Mouse (Mus musculus) thymus, postnatal 0 days (tissue): ENCODE results near the gene Esr2. TPM values are rescaled to one million over a fixed set of nuclear protein-coding genes. Genes with fewer than 3 reads are reported as not detected.
"Not testable (repeated sequence)": the region's sequence is repeated elsewhere in the genome, so short reads cannot be mapped to it uniquely, and the experiment has no call there.

Source experiments
- DNase-seq: peaks from one replicate; pipeline ENCODE4 v3.0.0-alpha.2; 2015; ENCODE audit warnings: low spot score
- polyA plus RNA-seq: library from polyadenylated mRNA; unstranded; fragments of >200 nt; fragmentation: Nextera tagmentation; extraction: Ambion mirVana; gene quantifications from 2 replicates; pipeline ENCODE4 v1.2.1, GENCODE M21; 2015

Esr2 gene
- polyA plus RNA-seq, result 0.05 TPM in 1 of 2 replicates, not detected in the other

- peak; percentile 13 for DNase-seq
These were observed at the start of gene Esr2 for GRCm38 (mm10) chr12:76177000-76177863. TSS of gene Esr2 (minus strand) at chr12:76177259.

GRCm38 (mm10) chr12:76222104-76222503 is 45.0 kb upstream of the Esr2 start:
- DNase-seq, result not testable (repeated sequence)

- no peak for DNase-seq
These were observed 39.7 kb upstream of the Esr2 start for GRCm38 (mm10) chr12:76216716-76217115.

DNA sequence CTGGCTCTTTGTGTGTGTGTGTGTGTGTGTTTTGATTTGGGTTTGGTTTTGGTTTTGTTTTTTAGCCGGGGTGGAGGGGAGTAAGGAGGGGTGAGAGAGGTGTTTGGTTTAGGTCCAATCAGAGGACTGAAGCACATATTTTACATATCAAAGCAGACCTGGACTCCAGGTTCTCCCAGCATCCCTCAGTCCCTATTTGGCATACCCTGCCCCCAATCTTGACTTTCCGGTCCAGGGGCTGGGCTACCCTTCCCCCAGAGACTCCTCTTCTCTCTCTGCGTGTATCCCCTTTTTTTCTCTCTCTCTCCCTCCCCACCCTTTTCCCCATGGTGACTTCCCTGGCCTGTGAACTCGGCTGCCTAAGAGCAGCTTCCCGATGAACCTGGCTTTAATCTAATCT is 38.1 kb upstream of the Esr2 start:
- DNase-seq, result no peak

- no peak for DNase-seq
These were observed 32.4 kb upstream of the Esr2 start for GRCm38 (mm10) chr12:76209429-76209974.

DNA sequence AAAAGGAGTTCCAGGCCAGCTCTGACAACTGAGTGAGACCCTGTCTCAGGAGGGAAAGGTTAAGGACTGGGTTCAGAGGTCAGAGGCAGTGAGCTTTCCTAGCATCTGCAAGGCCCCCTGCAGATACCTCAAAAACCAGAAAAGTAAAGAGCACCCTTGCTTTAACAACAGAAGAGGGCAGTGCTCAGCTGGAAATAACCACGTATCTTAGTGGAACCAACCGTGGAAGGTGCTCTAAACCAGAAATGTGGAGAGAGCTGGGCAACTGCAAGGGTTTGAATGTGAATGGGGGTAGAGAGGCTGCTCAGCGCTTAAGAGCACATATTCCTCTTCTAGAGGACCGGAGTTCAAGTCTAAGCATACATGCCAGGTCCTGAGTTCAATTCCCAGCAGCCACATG is 23.3 kb upstream of the Esr2 start:
- no peak for DNase-seq

DNA sequence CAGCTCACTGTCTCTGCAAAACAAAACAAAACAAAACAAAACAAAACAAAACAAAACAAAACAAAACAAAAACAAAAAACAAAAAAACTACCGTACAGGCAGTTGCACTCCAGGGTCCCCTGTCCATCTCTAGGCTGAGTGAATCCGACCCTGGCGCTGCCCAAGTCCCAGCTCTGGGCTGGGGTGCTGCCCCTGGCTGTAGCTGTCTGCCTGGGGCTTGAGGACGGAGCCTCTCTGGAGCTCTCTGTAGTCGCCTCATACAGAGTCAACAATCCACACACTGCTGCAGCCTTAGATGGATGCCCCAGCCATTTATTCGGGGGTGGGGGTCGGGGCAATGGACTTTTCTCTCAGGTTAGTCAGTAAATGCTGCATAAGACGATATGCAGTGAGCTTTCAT is 20.0 kb upstream of the Esr2 start:
- DNase-seq, result no peak

DNA sequence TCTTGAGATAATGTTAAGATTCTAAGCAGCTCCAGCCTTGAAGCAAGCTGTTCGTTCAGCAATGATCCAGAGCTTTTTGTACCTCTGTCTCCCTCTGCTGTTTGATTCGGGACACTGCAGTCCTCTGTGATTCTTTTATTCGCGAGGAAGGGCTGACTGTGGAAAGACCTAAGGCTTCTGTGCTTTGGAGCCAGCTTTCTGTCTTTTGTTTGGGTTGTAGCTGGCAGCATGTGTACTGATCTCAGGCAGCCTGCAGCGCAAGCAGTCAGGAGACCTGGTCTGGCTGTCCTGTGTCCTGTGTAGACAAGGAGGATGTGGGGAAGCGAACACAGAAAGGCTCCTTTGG is 19.6 kb upstream of the Esr2 start:
- peak; percentile 75 for DNase-seq

- peak; percentile 48 for DNase-seq
These were observed 19.1 kb upstream of the Esr2 start for GRCm38 (mm10) chr12:76195912-76196708.

- DNase-seq, result no peak
These were observed 17.5 kb upstream of the Esr2 start for GRCm38 (mm10) chr12:76194526-76194925.

GRCm38 (mm10) chr12:76190940-76191339 is 13.9 kb upstream of the Esr2 start:
- peak; percentile 71 for DNase-seq

- peak; percentile 9 for DNase-seq
These were observed 10.8 kb upstream of the Esr2 start for GRCm38 (mm10) chr12:76187849-76188248.

DNA sequence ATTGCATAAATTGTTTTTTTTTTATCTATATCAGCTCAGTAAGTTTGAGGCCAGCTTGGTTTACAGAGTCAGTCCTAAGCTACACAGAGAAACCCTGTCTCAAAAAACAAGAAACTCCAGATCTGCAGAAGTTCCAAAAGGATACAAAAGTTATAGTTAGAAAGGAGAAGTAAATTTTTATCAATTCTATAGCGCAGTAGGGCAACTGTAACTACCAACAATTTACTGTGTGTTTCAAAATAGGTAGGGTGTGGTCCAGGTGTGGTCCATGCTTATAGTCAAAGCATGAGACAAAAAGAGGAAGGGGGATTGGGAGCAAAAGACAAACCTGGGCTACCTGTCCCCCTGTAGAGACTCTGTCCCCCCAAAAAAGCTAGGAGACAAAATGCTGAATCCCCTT is 9.4 kb upstream of the Esr2 start:
- no peak for DNase-seq

- no peak for DNase-seq
These were observed 8.2 kb upstream of the Esr2 start for GRCm38 (mm10) chr12:76185167-76185816.

GRCm38 (mm10) chr12:76184271-76184670 is 7.2 kb upstream of the Esr2 start:
- no peak for DNase-seq

DNA sequence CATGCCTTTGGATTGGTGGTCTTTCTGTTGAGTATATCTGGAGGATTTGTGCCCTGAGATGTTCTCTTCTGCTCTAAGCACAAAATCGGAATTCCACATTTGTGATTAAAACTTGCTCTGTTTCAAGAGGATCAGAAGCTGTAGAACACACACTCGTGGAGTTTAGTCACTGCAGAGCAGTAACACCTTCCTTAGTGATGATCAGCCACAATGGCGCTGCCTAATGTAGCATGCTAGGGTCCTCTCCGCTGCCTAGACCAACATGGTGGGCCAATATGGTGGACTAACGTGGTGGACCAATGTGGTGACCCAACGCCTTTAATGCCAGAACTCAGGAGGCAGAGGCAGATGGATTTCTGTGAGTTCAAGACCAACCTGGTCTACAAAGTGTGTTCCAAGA is 5.8 kb upstream of the Esr2 start:
- DNase-seq, result no peak

DNA sequence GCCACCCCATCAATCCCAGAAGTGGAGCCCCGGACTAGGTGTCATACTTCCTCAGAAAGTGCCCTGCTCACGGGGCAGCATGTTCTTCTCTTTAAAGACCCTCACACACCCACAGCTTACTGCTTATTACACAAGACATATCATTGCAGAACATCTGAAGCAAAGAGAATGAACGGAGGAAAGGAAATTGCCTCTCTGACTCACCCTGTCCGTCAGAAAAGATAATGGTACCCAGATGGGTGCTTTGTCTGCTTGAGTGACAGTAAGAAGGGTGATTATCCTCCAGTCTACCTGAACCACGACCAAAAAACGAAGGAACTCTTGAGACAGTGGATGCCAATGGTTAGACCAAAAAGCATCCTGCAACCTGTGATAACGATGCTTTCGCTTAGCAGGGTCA is 4.4 kb upstream of the Esr2 start:
- no peak for DNase-seq

- no peak for DNase-seq
These were observed 3.4 kb upstream of the Esr2 start for GRCm38 (mm10) chr12:76180442-76180841.

- DNase-seq, result no peak
These were observed 2.5 kb upstream of the Esr2 start for GRCm38 (mm10) chr12:76179527-76179926.

DNA sequence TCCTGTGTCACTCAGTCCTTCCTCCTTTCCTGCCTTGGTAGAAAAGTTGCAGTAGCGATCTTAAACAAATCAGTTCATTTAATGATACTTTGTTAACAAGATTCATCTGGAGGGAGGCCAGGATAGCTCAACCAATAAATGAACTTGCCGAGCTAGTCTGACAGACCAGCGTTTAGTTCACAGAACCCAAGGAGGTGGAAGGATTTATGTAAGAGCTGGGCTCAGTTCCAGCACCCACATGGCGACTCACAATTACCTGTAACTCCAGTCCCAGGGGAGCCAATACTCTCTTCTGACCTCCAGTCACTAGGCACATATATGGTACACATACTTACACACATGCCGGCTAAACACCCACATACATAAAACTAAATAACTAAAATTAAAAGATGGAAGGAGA is 2.0 kb upstream of the Esr2 start:
- DNase-seq, result no peak

DNA sequence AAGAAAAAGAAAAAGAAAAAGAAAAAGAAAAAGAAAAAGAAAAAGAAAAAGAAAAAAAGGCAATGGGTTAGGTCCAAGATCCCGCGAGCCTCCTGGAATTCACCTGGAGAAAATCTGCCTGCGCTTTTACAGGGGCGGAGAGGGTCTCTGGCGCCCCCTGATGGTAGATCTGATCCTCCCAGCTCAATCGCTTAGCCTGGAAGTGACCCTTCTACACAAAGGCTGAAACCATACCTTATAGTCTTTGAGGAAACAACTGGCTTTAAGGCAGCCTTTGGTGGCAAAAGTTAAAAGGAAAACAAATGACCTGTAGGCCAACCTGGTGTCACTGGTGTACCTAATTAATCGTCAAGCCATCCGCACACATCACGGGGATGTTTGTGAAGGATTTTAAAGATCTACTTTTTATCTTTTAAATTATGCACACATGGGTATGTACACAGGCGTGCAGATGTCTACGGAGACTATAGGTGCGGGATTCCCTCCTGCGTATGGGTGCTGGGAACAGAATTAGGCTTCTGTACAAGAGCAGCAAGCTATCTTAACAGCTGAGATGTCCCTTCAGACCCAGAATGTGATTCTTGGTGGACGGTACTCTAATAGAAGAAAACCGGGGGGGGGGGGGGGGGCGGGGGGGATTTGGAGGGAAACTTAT is 932 bp upstream of the Esr2 start:
- DNase-seq, result peak; percentile 63
